Mouse (Mus musculus) right cerebral cortex, postnatal 14 days (tissue): Measurements from ENCODE around the gene Asna1.

Experiments used
- DNase-seq: peaks from one replicate; pipeline ENCODE4 v3.0.0; 2022

Asna1 gene

DNA sequence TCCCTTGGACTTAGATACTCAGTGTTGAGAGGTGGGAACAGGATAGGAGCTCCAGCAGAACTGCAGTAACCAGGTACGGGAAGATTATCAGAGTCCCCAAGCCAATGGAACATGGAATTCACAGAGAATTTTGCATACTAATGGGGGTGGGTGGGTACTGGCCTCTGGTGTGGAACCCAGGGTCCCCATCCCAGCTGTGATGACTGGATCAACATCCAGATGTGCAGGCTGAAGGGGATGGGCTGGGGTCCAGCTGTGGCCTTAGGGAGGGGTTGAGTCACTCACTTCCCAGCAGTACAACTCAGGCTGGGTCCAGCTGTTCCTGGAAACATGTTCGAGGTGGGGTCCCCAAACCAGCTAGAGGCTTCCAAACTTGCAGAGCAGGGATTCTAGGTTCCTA, 37.2 kb downstream of the Asna1 start:
- DNase-seq: no peak

DNA sequence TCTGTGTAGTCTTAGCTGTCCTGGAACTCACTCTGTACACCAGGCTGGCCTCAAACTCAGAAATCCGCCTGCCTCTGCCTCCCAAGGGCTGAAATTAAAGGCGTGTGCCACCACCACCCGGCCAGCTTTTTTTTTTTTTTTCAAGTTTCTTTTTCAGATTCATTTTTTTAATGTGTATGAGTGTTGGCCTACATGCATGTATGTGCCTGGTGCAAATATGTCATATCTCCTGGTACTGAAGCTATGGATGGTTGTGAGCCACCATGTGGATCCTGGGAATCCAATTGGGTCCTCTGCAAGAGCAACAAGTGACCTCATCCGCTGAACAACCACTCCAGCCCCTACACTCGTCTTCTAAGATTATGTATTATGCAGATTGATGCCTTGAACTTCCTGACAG, 37.7 kb downstream of the Asna1 start:
- DNase-seq: no peak

GRCm38 (mm10) chr8:84986379-84986945, 38.6 kb downstream of the Asna1 start:
- no peak for DNase-seq

GRCm38 (mm10) chr8:84985684-84986378, 39.2 kb downstream of the Asna1 start:
- DNase-seq: peak; percentile 93

- no peak for DNase-seq
Observed at GRCm38 (mm10) chr8:84985049-84985683, 39.9 kb downstream of the Asna1 start.

DNA sequence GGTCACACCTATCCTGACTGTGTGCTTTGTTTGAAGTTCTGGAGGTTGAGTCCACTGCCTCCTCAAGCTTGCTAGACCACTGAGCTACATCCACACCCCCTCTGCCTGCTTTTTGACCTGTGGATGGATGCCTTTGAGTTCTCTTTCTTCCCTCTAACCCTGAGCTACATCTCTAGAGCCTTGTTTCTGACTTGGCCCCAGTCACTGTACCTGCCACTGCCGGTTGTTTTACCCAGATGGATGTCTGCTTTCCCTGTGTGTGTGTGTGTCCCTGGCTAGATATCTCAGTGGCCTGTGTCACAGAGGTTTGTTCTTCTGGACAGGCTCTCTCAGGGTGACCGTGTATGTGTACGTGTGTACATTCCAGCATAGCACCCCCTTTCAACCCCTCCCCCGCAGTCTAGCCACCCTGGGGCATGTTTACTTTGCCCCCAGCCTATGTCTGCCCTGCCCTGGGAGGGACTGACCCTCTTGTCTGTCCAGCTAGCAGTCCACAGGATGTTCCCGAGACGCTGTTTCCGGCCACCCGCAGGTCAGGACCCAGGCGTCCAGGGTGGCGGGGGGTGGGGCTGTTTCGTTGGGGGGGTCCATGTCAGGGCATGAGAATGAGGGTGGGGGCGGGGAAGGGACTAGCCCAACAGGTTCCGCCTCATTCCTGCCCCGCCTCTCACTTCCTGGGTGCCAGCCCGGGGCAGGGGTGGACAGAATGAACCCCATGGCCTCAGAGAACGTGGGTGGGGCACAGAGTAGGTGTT, 40.6 kb downstream of the Asna1 start:
- DNase-seq: no peak

DNA sequence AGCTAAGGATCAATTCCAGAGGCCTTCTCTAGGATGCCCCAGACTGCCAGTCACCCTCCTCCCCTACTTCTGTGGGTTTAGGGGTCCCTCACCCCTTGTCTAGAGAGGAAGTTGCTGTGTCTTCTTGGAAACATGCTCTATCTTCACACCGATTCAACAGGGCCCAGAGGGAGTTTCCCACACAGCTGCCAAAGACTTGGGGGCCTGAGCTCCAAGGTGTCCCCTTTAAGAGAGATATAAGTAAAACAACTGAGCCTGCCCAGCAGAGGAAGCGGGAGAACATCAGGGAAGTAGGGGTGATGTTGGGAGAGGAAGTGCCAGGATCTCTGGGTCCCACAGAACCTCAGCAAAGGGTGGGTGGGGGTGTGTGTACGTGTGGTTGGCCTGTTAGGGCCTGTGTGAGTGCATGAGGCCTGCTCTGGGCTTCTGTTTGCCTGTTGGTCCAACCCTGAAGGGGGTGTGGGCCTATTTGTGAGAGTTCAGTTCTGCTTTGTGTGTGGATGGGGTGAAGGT, 42.5 kb downstream of the Asna1 start:
- no peak for DNase-seq

DNA sequence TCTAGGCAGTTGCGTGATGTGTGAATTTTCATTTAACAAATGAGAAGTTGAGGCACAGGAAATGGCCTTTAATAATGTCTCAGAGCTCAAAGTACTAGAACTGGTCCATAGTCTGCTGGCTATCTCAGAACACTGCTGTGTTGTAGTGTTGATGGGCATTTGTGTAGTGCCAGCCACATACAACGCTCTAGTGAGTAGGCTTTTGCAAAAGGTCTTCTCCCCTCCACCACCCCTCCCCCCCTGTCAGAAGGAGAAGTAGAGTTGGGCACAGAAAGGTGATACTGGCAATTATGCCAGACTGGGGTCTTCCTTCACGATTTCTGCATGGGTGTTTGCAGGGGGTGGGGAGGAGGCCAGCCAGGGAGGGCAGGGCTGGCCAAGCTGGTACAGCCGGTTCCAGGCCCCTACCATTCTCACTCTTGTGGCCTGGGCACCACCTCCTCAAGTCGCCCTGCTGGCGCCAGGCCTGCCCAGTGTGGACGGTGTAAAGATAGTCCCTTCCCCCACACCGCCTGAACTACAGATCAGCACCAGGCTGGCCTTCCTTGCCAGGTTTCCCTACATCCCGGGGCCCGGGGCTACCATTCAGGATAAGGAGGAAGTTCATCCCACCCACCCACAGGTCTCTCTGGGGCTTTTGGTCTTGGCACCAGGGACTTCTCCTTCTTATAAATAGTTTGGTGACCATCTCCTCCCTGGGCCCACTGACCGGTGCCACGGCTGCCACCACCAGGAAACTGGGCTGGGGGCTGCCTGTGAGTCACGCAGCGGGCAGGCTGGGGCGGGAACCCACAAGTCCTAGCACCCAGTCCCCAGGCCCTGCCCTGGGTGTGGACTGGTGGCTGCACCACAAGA, 43.2 kb downstream of the Asna1 start:
- no peak for DNase-seq

GRCm38 (mm10) chr8:84980622-84981358, 44.3 kb downstream of the Asna1 start:
- DNase-seq: peak; percentile 76

DNA sequence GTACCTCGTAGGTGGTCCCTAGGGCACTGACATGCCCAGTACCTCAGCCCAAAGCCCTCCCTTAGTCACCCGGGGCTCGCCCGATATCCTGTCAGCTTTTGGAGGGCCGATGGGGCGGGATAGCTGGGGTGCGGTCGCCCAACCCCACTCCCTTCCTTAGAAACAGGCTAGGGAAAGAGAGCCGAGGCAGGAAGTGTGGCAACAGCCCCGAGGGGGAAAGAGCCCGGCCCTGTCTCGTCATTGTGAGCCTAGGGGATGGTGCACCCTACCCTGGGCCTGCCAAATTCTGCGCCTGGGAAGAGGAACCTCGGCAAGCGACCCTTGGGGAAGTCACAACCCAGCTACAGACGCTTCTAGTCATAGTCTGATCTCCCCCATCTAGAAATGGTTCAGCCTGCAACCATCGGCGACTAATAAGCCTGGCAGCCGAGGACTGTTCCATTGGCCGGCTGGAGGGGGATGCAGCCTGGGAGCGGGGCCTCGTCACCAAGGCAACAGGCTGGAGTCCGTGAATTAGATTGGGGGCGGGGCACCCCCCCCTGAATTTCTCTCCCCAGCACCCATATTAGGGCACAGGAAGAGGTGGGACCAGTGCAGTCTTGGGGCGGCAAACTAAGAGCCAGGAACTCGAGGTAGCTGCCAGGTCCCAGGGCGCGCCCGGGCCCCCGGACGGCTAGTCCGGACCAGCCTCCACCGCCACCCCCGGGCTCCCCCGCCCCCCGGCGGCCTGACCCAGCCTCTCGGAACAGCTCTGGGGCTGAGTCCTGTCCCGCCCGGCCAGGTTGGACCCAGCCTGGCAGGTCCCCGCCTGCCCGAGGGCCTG, 45.3 kb downstream of the Asna1 start:
- peak; percentile 91 for DNase-seq

- peak; percentile 91 for DNase-seq
Observed at GRCm38 (mm10) chr8:84978248-84978940, 46.7 kb downstream of the Asna1 start, which contains the start of gene Junb. Gene Junb (minus strand): TSS chr8:84978718.

- DNase-seq: peak; percentile 70
Observed at GRCm38 (mm10) chr8:84977435-84978247, 47.4 kb downstream of the Asna1 start.

DNA sequence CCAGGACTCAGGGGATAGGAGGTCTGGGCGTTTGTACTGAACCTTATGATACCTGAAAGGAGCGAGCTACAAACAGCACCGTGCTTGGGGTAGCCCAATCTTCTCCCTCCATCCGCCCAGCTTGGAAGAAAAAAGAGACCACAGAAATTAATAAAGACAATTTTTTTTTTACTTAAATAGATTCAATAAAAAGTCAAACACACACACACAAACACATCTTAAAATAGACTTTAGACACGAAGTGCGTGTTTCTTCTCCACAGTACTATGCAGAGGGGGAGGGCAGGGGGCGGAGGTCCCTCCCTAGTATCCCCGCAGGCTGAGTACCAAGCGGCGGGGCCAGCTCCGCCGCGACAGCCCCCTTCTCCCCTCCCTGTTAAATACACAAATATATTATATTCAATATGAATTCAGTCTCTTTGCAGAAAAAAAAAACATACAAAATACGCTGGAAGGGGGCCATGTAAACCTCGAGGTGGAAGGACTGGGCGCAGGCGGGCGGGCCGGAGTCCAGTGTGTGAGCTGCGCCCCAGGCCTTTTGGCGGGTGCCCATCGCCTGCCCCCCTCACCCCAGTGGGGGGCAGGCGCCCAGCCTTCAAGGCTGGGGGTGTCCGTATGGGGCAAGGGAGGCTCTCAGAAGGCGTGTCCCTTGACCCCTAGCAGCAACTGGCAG, 48.2 kb downstream of the Asna1 start:
- no peak for DNase-seq

- peak; percentile 96 for DNase-seq
Observed at GRCm38 (mm10) chr8:84976031-84976762, 48.9 kb downstream of the Asna1 start.

- DNase-seq: peak; percentile 65
Observed at GRCm38 (mm10) chr8:84975434-84975833, 49.6 kb downstream of the Asna1 start.

DNA sequence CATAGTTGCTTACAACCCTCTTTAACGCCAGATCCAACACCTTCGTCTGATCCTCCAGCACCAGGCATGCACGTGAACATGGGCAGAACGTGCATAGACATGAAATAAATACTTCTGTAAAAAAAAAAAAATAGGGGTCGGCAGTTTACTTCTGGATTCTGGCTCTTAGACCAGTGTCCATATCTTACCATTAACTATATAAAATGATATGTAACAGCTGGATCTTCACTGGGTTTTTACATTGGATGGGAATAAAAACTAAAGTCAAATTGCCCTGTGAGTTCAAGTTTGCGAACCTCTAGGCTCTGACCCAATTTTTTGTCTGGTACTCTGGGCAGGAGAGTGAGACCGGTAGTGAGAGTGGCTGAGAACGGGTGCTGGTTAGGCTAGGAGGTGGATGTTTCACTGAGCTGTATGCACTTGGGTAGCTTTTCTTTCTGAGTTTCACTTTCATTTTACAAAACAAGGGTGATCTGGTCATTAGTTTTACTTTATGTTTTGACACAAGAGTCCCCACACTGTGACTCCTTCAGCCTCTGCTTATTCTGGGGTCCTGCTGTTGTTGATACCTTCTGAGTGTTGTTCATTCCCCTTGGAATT, 50.4 kb downstream of the Asna1 start:
- DNase-seq: no peak

- no peak for DNase-seq
Observed at GRCm38 (mm10) chr8:84973803-84974542, 51.1 kb downstream of the Asna1 start.
